Mouse (Mus musculus) stomach, postnatal 0 days (tissue): ENCODE data around the gene Pex5l. TPM values are rescaled to one million over a fixed set of nuclear protein-coding genes. Genes with fewer than 3 reads are reported as not detected.

Source experiments
- ATAC-seq: fragments of 200-750 bp; cut with Nextera tagmentation; 2 replicates; pipeline ENCODE4 v1.8.0; 2017; ENCODE audit not compliant: low FRiP score, low TSS enrichment
- DNase-seq: peaks from one replicate; pipeline ENCODE4 v3.0.0-alpha.2; 2016; ENCODE audit warnings: low spot score
- H3K27ac ChIP-seq: fragments of 300-500 bp; sonication (generic); replicated peaks from 2 replicates; pipeline ENCODE4 v1.5.1; 2014; ENCODE audit warnings: mild to moderate bottlenecking, control low read depth
- H3K27me3 ChIP-seq: fragments of 300-500 bp; sonication (generic); 2 replicates; pipeline ENCODE4 v1.6.1; 2014; ENCODE audit warnings: low read length; ENCODE audit not compliant: control insufficient read depth, insufficient read depth
- H3K36me3 ChIP-seq: fragments of 300-500 bp; sonication (generic); 2 replicates; pipeline ENCODE4 v1.6.1; 2014; ENCODE audit warnings: low read length, mixed read lengths; ENCODE audit not compliant: control insufficient read depth, insufficient read depth
- H3K4me1 ChIP-seq: fragments of 300-500 bp; sonication (generic); replicated peaks from 2 replicates; pipeline ENCODE4 v1.6.1; 2014; ENCODE audit warnings: antibody characterized with exemption; ENCODE audit not compliant: control insufficient read depth, insufficient read depth
- H3K4me2 ChIP-seq: fragments of 300-500 bp; sonication (generic); replicated peaks from 2 replicates; pipeline ENCODE4 v1.6.1; 2014; ENCODE audit warnings: low read depth, mild to moderate bottlenecking, control low read depth, moderate library complexity
- H3K4me3 ChIP-seq: fragments of 300-500 bp; sonication (generic); 2 replicates; pipeline ENCODE4 v1.5.1; 2014; ENCODE audit warnings: low read depth, low read length, control low read depth
- H3K9ac ChIP-seq: fragments of 300-500 bp; sonication (generic); 2 replicates; pipeline ENCODE4 v1.6.1; 2014; ENCODE audit warnings: mild to moderate bottlenecking, low read length, control low read depth, mixed read lengths
- H3K9me3 ChIP-seq: fragments of 300-500 bp; sonication (generic); 2 replicates; pipeline ENCODE4 v1.6.1; 2016; ENCODE audit warnings: low read length; ENCODE audit not compliant: control insufficient read depth
- CTCF ChIP-seq: IDR thresholded peaks from 2 replicates; pipeline ENCODE4 v1.5.1; 2016; ENCODE audit warnings: antibody characterized with exemption, low read depth, mild to moderate bottlenecking, moderate library complexity
- EP300 ChIP-seq: optimal IDR thresholded peaks from 2 replicates; pipeline ENCODE3; 2016; ENCODE audit warnings: antibody characterized with exemption
- WGBS: fragments of 180-500 bp; shearing (Covaris S2); extraction: QIAGEN DNeasy Blood & Tissue Kit; methylation state at CpG from one replicate; pipeline ENCODE4 v1.1.7; 2014; 5-methylcytosine and 5-hydroxymethylcytosine counted together
- polyA plus RNA-seq: library from polyadenylated mRNA; unstranded; fragments of >200 nt; fragmentation: Nextera tagmentation; extraction: Ambion mirVana; gene quantifications from 2 replicates; pipeline ENCODE4 v1.2.1, GENCODE M21; 2015

Pex5l gene
- polyA plus RNA-seq, 1 experiment from 2014 or later: 0.61 TPM

DNA sequence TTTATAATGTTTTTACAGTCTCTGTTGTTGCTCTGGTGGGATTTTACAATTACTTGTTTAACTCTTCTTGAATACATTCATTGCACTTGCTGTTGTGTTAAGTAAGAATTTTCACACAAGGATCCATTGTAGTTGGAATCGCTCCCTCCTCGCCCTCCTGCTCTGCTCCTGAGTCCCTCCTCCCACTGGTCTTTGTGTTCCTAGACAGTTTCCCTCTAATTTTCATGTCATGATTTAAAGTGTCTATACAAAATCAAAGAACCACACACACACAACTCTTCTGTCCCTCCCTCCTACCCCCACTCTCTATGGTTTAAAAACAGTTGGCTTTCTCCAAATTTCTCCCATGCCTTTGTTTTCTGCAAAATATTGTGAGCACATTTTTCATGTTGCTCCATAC, 81.6 kb downstream of the Pex5l start:
- no peak overlapping the region for H3K4me2 ChIP-seq
- WGBS: 90% methylated on average over 2 of the region's 2 CpGs
- no peak overlapping the region for H3K4me3 ChIP-seq
- H3K27ac ChIP-seq: no peak overlapping the region
- H3K9ac ChIP-seq: no peak overlapping the region
- no peaks in the 10 kb centered on the region for H3K27me3 ChIP-seq
- ATAC-seq (no peak), DNase-seq (no peak)
- no peak for TF ChIP-seq EP300
- TF ChIP-seq CTCF: no peak
- no peaks in the 10 kb centered on the region for H3K36me3 ChIP-seq
- no peaks in the 10 kb centered on the region for H3K4me1 ChIP-seq
- H3K9me3 ChIP-seq: no peaks in the 10 kb centered on the region

DNA sequence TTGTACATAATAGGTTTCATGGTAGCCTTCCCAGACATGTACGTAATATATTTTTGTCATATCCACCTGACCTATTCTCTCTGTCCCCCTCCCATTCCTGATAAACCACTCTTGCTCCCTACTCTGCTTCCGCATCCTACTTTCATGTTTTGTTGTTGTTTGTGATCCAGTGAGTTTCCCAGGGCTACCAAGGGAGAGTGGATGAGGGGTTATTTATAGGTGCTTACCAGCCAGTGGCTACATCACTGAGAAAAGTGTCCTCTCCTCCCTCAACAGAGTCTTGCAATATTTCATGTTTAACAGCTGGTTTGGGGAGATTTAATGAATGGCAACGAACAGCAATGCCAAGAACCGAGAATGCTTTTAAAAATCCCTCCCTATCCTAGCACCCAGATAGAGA, 82.0 kb downstream of the Pex5l start:
- DNase-seq: no peak
- 72% methylated on average over 4 of the region's 4 CpGs for WGBS
- Histone ChIP-seq H3K9ac (no peak overlapping the region), H3K9me3 (no peaks in the 10 kb centered on the region), H3K27me3 (no peaks in the 10 kb centered on the region), H3K4me2 (no peak overlapping the region), H3K4me1 (no peaks in the 10 kb centered on the region), H3K27ac (no peak overlapping the region), H3K4me3 (no peak overlapping the region), H3K36me3 (no peaks in the 10 kb centered on the region)
- TF ChIP-seq CTCF: no peak
- TF ChIP-seq EP300: no peak
- ATAC-seq: no peak

DNA sequence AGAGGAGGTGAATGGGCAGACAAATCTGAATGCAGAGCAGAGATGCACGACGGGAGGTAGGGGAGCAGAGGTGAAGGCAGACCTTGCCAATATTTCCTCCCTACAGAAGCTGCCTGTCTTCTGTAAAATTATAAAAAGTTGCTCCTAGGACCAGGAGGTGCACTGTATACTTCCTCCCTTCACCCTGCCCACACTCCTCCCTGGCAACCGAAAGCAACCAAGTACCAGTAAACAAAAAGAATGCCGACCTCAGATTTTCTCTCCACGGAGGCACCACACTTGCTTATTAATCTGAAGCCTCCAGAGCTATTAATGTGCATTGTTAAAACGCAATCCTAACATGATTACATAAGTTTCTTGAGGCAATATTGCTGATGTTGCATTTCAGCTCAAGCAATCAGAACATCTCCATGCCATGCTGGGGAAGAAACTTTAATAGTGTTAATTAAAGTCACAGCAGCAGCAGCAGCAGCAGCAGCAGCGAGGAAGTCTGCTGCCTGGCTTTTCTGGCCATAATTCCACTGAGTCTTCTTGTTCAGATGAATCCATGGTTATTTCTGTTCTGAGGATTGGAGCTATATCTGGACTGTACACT, 82.6 kb downstream of the Pex5l start:
- TF ChIP-seq EP300: no peak
- no peak for TF ChIP-seq CTCF
- no peak overlapping the region for H3K4me2 ChIP-seq
- WGBS: 51% methylated on average over 7 of the region's 7 CpGs

DNA sequence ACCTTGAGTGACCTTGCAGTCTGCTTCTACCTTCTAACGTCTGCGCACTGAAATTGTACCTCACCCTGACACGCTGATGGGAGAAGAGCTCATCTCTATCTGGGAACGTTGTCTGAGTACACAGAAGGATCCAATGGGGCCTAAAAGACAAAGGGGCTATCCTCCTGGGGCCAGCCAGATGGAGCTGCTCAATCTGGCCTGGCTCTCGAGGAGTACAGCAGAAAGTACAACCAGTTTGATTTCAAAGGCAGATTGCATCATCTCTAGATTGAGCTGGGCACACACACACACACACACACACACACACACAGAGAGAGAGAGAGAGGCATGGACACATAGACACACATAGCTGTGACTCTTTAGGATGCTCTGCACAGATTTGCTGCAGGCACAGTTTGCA, 94.7 kb downstream of the Pex5l start:
- ATAC-seq: no peak
- Histone ChIP-seq H3K4me1 (no peaks in the 10 kb centered on the region), H3K27ac (no peak overlapping the region), H3K4me3 (no peak overlapping the region), H3K27me3 (no peaks in the 10 kb centered on the region), H3K4me2 (no peak overlapping the region), H3K9ac (no peak overlapping the region), H3K9me3 (no peaks in the 10 kb centered on the region), H3K36me3 (no peaks in the 10 kb centered on the region)
- TF ChIP-seq EP300: no peak
- no peak for TF ChIP-seq CTCF
- no peak for DNase-seq
- 65% methylated on average over 5 of the region's 5 CpGs for WGBS

More for the DNA sequence above, 82.6 kb downstream of the Pex5l start:
- Histone ChIP-seq H3K36me3 (no peaks in the 10 kb centered on the region), H3K27ac (no peak overlapping the region), H3K9ac (no peak overlapping the region), H3K27me3 (no peaks in the 10 kb centered on the region), H3K9me3 (no peaks in the 10 kb centered on the region), H3K4me1 (no peaks in the 10 kb centered on the region), H3K4me3 (no peak overlapping the region)
- ATAC-seq (no peak), DNase-seq (no peak)

DNA sequence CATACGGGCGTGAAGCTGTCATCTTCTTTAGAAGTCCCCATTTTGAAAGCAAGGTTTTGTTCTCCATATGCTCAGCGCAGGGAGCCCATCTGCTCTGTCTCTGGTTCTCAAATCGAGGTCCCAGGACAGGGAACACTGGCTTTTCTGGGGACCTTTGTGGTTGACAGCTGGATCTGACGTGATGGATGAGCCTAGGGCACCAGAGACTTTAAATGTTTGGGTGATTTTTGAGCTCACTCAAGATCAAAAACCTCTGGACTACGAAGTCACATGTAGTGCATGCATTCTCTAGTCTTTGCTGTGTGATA, 98.3 kb downstream of the Pex5l start:
- Histone ChIP-seq H3K27me3 (no peaks in the 10 kb centered on the region), H3K27ac (no peak overlapping the region), H3K4me3 (no peak overlapping the region), H3K36me3 (no peaks in the 10 kb centered on the region), H3K9ac (no peak overlapping the region), H3K4me2 (no peak overlapping the region), H3K9me3 (no peaks in the 10 kb centered on the region), H3K4me1 (no peaks in the 10 kb centered on the region)
- WGBS: 72% methylated on average over 6 of the region's 6 CpGs
- no peak for ATAC-seq
- no peak for DNase-seq
- TF ChIP-seq EP300 (no peak), CTCF (no peak)

DNA sequence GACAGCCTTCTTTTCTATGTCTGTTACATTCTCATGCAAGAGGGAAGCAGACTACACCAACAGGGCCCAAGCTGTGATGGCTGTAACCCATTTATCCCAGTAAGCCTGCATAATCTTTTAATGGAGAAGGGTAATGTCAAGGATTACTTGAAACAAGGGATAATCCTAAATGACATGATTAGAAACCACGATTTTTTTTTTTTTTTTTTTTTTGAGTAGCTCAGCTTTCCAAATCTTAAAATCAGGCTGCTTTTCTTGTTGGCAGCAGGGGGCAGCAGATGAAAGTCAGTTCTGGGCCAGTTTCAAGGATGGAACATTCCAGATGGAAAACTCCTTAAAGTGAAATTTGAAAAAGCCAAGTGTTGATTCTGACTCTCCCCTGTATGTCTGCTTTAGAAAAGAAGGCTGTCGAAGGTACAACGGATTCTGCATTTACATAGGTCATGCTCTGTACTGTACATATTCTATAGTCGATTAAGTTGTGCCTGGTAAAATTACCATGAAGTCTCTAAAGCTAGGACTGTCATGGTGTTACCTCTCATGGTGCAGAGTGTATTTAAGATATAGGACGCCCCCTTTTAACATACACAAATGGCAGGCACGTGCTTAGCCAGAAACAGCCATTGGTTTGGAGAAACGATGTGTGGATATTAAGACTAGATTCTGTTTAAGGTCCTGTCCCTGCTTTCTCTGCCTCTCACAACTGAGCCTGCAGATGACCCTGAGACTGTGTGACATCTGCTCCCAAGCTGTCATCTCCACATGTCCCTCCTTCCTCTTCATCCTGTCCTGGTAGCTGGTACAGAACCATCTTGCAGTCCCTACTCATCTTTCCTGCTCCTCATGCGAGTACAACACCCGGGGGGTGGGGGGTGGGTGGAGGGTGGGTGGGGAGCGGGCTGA, 98.9 kb downstream of the Pex5l start:
- Histone ChIP-seq H3K27ac (no peak overlapping the region), H3K9ac (no peak overlapping the region), H3K4me3 (no peak overlapping the region), H3K27me3 (no peaks in the 10 kb centered on the region), H3K4me1 (no peaks in the 10 kb centered on the region), H3K4me2 (no peak overlapping the region), H3K9me3 (no peaks in the 10 kb centered on the region), H3K36me3 (no peaks in the 10 kb centered on the region)
- ATAC-seq (no peak), DNase-seq (peak; percentile 18)
- TF ChIP-seq EP300: no peak
- TF ChIP-seq CTCF: peak; percentile 64
- 68% methylated on average over 10 of the region's 10 CpGs for WGBS
